Mouse (Mus musculus) leukemia stem cell, adult 10-12 weeks (primary cell): Measurements from ENCODE around the gene Cacna1c. TPM values are rescaled to one million over a fixed set of nuclear protein-coding genes. Genes with fewer than 3 reads are reported as not detected.

ENCODE experiments used
- polyA plus RNA-seq: library from polyadenylated mRNA; stranded (reverse); fragments of >175 nt; gene quantifications from 2 replicates; pipeline ENCODE4 v1.2.3, GENCODE M21; 2012; ENCODE audit warnings: low replicate concordance

The Cacna1c gene
- polyA plus RNA-seq = 1.0 and 3.7 TPM in 2 replicates

DNA sequence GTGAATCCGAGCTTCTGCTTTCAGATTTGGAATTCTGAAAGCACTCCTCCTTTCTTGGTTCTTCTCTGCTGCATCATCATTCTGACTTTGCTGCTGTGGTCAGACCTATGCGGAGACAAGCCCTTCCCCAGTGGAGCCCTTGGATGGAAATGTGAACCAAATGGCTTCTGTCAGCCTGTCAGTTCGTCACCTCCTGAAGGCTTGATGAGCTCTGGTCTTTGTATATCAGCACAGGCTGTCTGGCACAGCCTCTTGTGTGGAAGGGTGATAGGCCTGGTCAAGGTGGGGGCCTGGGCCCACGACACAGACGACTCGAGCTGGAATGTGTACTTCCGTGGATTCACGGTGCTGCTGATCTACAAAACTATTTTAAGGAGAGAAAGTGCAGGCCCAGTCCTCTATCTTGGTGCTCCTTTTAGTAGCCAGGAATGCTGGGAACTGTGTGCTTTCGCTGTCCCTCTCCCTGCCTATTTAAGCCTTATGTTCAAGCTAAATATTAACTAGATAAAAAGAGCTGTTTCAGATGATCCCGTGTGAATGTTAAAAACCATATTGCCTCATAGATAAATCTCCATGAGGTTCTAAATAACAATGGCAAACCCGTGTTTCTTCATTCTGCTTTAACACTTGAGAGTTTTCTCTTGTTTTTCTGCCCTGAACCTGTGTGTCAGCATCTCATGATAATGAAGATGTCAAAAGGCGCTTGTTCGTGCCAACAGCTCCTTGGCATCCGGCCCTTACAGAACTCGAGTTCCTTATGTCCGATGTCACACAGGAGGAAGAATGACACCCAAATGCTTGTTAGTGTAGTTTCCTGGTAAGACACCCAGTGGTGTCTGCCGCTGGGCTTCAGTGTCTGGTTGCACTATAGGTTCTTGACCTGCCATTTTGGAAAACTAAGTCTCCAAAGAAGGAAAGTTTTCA lies at the start of gene Cacna1c:
Gene Cacna1c, minus strand, starts transcription at position 37 of the 924 bp plus-strand sequence.

DNA sequence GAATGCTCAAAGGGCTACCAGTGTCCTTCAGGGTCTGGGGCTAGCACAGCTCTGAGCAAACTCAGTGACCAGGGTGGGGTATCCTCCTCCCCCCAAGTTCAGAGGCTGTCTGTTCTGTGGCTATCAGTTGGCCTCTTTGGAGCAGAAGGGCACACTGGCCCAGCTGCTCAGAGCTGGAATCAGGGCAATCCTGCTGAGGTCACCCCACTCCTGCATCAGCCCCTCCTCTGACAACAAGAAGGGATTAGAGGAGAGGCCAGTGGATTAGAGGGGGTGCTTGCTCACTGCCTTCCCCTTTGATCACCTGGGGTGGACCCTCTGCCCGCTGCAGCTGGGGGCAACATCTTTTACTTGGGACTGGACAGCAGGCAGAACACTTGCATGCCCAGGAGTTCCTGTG lies 40.0 kb upstream of the Cacna1c start, which contains the start of gene Cacna2d4:
Gene Cacna2d4, plus strand, starts transcription at position 286 of the 400 bp plus-strand sequence.

DNA sequence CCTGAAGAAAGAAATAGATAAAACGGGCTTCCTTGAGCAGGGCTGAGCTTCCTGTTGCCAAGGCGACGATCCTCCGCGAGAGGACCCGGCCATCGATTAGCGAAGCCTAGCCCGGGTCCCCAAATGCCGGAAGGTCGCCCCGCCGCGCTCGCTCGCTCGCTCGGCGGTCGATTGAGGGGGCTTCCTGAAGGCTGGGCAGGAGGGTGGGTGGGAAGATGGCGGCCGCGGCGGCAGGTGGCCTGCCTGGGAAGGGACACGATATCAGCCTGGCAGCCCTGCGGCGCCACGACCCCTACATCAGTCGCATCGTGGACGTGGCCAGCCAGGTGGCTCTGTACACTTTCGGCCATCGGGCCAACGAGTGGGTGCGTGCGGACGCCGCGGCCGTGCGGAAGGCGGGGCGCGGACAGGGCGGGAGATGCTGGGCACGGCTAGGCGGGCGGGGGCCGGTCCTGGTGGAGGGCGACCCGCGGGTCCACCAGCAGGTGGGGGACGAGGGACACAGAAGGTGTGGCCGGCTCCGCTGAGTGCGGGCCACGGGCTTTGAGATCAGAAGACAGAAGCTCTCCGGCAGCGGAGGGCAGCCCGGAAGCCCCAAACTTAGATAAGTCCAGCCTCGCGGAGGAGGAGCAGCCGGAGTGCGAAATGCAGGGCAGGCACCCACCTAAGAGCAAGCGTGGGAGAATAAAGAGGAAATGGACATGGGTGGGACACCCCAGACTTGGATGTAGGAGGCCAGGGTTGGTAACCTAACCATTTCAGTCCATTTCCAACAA lies 21.0 kb downstream of the Cacna1c start, which contains the start of gene Dcp1b:
Gene Dcp1b, plus strand, starts transcription at position 176 of the 776 bp plus-strand sequence.

DNA sequence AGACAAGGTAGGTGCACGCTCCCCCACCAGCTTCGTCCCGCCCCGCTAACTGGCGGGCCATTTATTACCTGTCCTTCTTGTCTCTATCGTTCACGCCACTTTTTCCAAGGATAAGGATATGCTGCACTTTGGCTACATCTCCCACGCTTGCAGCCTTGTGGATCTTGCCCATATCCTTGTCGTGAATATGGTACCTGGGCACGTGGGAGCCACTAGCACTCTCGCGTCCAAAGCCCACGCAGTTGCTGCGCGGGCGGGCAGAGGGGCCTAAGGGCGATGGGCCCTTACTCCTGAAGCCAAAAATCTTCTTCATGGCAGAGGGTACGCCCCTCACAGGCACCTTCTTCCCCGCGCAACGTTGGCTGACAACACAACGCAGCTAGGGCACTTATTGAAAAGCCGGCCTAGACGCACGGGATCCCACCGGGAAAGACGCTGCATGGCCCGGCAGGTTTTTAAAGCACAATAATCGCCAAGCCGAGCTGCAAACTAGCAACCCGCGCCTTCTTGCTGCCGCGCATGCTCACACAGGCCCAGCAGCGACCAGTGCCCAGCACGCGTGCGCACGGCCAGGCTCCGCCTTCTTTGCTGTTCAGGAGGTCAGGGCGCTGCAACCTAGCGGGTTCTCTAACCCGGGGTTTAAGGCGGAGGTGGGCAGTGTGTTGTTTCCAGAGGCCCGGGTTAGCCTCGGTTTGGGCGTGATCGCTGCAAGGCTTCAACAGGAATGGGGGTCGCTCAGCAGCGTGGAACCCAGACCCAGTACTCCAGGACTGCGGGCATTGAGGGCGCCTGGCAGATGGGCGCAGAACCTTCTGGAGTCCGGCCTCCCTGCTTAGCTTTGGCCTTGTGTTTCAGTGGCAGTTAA lies 634.2 kb downstream of the Cacna1c start, which contains the start of gene Ankrd26:
Gene Ankrd26, minus strand, starts transcription at position 482 of the 865 bp plus-strand sequence.

Other genes starting within 250 kb of the Cacna1c start
- gene Dcp1b, start 21.2 kb downstream of the Cacna1c start, polyA plus RNA-seq = 16.3 and 20.5 TPM in 2 replicates
- 0.99 TPM in 1 of 2 replicates, not detected in the other for gene Cacna2d4, start 40.1 kb upstream of the Cacna1c start, polyA plus RNA-seq
- gene Lrtm2, start 134.3 kb upstream of the Cacna1c start, polyA plus RNA-seq = 0.08 TPM in 1 of 2 replicates, not detected in the other
- gene Adipor2, start 221.3 kb upstream of the Cacna1c start, polyA plus RNA-seq = 14.0 and 23.8 TPM in 2 replicates